Mouse (Mus musculus): ENCODE results near the gene Lgals7.

The Lgals7 gene

DNA sequence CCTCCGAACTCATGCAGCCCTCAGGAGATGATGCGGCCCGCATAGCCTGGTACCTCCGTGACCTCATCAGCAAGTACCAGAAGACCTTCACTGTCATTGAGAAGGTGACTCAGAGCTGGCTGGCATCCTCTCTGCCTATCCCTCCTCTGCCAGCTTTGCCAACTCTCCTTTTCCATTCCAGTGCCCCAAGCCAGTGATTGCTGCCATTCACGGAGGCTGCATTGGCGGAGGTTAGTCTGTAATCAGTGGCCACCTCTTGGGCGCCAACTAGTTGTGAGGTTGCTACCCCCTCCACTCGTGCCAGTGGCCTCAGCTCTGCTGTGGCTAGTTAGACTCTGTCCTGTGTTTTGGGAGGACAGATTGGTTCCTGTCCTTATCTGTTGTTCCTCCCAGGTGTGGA is 33.8 kb upstream of the Lgals7 start:
- DNase-seq (ENCODE audit: low read depth, low spot score): no peak

DNA sequence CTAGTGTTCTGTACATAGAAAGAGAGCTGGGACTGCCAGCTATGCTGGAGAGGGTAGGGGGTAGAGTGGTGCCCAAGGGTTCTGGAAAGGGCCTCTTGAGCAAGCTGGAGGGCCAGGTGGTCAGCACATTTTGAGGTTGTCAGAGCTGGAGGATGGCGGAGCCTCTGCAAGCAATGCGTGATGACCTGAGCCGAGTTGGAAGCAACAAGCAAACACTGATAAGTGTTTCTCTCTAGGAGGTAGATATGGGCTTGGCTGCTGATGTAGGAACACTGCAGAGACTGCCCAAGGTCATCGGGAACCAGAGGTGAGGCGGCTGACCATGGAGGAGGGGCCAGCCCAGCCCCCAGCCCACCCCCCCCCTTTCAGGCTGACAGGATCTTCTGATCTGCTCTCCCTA is 32.7 kb upstream of the Lgals7 start:
- no peak for DNase-seq (ENCODE audit: low read depth, low spot score)

DNA sequence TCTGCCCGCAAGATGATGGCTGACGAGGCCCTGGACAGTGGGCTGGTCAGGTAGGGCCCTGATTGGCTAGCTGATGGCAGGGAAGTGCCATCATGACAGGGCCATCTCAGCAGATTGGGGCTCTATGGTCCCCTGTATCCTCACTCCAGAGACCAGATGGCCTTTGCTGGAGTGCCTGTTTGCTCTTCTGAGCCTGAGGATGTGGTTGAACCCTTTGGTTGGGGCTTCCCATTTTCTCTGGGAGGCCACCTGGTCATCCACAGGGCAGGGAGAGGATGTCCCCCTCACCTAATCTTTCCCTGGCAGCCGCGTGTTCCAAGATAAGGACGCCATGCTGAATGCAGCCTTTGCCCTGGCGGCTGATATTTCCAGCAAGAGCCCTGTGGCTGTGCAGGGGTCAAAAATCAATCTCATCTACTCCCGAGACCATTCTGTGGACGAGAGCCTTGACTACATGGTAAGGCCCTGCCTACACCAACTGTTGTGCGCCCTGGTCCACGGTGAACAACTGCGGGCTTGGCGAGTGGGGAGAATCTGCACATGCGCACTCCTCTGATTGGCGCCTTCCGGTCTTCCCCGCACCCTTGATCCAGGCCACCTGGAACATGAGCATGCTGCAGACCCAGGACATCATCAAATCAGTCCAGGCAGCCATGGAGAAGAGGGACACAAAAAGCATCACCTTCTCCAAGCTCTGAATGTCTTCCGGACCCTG is 32.1 kb upstream of the Lgals7 start:
- no peak for DNase-seq (ENCODE audit: low read depth, low spot score)

DNA sequence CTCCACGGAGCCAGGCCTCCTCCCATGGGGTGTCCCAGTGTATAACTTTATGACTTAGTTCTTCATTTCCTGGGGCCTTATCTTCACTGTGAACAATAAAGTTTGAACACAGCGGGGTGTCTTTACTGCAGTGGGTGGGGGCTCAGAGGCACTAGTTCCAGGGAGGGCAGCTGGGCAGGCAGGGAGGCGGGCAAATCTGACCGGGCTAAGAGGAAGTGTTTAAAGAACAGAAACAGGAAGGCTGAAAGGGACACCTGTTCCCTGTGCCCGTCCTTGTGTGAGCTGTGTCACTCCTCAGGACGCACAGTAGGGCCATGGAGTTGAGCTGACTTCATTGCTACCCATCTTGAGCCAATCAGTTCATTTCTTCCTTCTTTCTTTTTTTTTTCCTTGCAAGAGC is 31.5 kb upstream of the Lgals7 start:
- no peak for DNase-seq (ENCODE audit: low read depth, low spot score)

DNA sequence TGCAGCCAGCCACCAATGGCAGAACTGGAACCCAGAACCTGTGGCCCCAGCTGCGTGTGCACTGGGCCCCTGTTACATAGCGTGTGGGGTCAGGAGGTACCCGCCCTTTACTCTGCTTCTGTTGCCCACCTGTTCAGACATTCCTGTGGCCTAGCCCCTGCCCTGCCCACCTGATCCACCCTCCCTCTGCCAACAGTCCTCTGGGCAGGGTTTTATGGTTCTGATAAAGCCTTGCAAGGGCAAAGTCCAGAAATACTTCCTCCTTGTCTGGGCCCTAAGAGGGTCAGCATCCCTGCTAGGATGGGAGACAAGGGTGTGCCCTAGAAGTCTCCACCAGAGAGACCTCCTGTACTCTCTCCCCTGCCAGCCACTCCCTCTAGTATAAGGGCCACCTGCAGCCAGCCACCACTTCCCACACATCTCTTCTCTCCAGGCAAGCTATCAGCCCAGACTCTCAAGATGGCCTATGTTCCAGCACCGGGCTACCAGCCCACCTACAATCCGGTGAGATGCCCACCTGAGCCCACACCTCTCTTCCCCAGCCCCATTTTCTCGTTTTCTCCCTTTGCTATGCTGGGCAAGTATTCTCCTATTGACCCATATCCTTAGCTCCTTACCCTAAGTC is 29.8 kb upstream of the Lgals7 start, which contains the start of gene Lgals4:
Lgals4 (plus strand) TSS at position 132 of the 625 bp plus-strand sequence.
- DNase-seq (ENCODE audit: low read depth, low spot score): no peak

DNA sequence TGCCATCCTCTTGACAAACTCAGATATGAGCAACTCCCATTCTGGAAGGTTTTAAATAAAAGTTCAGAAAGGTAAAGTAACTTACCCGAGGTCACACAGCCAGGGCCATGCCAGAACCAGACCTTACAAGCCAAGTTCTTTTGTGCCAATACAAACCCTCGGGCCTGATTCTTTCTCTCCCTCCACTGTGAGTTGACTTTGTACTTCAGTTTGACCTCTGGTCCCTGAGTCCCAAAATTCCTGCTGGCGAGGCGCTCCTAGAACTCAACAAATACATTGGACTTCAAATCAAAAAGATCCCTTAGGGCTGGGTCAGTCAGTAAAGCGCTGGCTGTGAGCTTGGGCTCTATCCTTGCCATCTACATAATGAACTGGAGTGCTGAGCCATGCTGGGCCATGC is 26.7 kb upstream of the Lgals7 start:
- no peak for DNase-seq (ENCODE audit: low read depth, low spot score)

DNA sequence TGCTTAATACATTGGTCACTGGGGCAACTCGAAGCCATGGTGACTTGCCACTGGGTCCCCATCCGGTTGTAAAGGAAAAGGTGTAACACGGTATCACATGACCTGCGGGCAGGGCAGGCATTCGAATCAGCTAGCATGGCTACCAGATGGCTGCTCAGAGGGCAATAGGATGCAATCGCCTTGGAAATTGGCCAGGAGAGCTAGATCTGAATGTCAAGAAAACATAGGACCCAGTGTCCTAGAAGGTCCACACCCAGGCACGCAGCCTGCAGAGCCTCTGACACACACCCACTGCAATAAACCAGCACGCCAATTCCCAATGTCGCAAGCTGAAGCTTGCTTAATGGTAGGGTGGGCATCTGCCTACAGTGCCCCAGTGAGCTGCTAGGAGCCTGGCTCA is 25.3 kb upstream of the Lgals7 start:
- no peak for DNase-seq (ENCODE audit: low read depth, low spot score)

DNA sequence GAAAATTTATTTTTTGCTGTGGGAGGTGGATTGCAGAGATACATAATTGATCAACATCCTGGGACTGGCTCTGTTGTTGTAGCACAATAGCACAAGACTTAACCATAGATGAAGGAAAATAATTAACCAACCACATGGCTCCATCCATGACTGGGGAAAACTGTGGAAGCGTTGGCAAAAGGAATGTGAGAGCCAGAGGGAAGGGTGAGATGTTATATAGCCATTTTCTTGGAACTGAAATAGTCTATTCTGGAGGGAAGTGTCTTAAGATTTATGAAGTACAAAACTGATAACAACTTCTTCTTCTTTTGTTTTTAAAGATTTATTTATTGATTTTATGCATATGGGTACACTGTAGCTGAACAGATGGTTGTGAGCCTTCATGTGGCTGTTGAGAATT is 16.4 kb upstream of the Lgals7 start:
- no peak for DNase-seq (ENCODE audit: low read depth, low spot score)

DNA sequence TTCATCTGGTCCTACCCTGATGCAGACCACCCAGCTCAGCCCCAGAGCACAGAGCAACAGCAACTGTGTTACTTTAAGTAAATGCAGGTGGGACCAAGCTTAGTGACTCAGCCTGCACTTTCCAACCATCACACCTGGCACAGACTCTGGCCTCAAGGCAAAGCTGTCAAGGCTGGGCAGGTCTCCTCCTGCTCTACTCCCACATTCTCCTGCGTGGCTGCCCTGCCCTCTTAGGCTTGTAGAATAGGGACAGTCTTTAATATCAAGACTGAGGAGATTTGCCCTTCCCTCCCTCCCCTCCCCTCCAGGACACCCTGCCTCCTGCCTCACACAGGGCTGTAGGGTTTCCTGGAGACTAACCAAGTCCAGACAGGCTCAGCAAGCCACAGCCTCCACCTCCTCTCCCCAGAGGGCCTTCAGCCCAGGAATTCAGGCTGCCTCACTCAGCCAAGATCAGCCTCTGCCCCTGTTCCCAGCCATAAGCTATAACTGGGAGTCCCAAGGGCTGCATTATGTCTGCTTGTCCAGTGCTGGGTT is 13.9 kb upstream of the Lgals7 start:
- DNase-seq (ENCODE audit: low read depth, low spot score): no peak

DNA sequence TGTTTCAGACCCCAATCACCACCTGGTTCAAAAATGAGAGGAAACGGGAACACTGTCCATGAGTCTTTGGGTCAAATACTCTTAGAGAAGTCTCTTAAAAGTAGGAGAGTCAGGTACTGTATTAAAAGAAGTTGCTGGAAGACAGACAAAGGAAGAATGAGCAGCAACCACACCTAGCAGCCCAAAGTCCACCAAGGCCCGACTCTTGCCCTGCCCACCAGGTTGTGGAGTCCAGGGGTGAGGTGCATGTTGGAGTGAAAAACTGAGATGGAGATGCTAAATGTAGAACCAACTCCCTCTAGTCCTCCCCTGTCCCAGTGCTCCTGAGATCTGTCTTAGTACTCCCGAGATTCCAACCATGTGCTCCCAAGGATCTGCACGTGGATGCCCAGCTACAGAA is 13.0 kb upstream of the Lgals7 start:
- DNase-seq (ENCODE audit: low read depth, low spot score): no peak

DNA sequence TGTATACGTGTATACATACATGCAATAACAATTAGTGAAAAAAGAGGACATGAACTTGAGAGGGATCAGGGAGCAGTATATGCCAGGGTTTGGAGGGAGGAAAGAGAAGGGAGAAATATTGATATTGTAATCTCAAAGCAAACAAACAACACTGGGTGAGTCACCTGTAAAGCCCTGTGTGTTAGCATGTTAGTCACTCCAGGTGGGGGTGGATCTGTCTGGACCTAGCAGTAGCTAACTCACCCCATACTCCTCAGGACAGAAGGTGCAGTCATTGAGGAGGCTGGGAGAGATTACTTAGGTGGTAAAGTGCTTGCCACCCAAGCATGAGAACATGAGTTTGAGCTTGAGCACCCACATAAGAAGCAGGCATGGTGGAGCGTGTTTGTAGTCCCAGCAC is 3.7 kb upstream of the Lgals7 start:
- no peak for DNase-seq (ENCODE audit: low read depth, low spot score)

DNA sequence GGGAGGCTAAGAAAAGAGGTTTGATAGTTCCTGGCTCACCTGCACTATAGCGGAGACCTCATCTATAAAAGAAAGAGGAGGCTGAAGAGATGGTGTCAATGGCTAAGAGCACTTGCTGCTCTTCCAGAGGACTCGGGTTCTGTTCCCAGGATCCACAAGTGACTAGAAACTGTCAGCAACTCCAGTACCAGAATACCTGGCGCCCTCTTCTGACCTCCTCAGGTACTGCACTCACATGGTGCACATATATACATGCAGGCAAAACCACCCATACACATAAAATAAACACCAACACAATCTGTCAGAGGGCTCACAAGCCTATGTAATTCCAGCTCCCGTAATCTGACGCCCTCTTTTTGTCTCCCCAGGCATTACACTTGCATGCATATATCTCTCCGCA is 2.8 kb upstream of the Lgals7 start:
- no peak for DNase-seq (ENCODE audit: low read depth, low spot score)

DNA sequence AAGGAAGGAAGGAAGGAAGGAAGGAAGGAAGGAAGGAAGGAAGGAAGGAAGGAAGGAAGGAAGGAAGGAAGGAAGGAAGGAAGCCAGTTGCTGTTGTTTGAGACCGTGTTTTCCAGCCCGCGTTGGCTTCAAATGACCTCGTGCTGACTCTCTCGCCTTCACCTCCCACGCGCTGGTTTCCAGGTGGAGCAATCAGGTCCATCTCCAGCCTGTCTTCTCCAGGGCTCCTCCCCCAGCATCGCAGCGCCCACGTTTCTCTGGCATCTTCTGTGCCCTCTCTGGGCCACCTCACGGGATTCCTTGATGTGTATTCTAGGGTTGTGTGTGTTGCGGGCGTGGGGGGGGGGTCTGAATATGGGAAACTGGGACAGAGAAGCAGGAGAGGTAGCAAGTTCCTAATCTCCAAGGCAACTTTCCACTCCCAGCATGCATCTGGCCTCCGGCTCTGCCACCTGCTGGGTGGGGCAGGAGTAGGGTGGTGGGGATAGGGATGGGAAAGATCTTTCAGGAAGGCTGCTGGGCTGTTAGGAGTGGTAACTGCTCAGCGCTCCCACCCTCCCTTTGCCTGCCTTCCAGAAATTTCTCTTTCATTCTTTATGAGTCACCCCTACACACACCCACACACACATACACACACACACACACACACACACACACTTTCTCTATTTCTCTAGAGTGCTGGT is 695 bp upstream of the Lgals7 start:
- DNase-seq (ENCODE audit: low read depth, low spot score): no peak

DNA sequence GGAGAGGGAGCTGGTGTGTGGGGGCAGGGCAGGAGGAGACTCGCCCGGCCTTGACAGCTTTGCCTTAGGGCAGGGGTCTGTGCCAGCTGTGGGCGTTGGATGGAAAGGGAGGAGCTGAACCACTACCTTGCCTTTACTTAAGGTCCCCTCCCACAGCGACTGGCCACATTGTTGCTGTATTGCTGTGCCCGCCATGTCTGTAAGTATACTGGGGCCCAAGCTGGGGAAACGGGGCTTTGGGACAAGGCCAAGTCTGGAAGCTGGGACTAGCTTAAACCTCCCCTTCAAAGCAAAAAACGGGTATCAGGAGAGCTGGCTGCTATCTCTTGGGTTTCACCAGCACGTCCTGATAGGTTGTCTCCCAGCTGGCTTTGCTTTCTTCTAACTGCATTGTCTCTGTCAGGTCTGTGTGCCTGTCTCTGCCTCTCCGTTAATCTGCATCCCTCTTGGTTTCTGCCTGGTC is 666 bp downstream of the Lgals7 start:
- no peak for DNase-seq (ENCODE audit: low read depth, low spot score)

DNA sequence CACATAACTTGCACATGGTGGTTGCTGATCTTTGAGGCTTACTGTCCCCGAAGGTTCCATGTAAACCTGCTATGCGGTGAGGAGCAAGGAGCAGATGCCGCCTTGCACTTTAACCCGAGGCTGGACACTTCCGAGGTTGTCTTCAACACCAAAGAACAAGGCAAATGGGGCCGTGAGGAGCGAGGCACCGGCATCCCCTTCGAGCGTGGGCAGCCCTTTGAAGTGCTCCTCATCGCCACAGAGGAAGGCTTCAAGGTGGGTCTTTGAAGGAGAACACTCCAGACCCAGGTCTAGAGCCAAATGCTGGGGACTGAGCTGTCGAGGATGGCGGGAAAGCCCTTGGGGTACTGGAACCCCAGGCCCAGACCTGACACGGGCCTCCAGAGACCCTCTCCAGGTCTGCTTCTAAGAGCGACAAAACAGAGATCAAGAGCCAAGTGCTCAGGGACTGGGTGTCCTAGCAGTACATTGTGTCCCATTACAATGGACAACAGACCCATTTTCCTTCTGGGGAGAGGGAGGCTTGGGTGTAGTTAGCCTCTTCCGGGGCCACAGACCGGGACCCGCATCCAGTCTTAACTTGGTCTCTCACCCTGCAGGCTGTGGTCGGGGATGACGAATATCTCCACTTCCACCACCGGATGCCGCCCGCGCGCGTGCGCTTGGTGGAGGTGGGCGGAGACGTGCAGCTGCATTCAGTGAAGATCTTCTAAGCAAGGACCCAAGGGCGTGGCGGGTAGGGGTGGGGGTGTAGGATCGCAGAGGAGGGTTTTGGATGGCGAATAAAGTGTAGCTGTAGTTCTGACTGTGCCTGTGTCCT is 2.0 kb downstream of the Lgals7 start:
- no peak for DNase-seq (ENCODE audit: low read depth, low spot score)

DNA sequence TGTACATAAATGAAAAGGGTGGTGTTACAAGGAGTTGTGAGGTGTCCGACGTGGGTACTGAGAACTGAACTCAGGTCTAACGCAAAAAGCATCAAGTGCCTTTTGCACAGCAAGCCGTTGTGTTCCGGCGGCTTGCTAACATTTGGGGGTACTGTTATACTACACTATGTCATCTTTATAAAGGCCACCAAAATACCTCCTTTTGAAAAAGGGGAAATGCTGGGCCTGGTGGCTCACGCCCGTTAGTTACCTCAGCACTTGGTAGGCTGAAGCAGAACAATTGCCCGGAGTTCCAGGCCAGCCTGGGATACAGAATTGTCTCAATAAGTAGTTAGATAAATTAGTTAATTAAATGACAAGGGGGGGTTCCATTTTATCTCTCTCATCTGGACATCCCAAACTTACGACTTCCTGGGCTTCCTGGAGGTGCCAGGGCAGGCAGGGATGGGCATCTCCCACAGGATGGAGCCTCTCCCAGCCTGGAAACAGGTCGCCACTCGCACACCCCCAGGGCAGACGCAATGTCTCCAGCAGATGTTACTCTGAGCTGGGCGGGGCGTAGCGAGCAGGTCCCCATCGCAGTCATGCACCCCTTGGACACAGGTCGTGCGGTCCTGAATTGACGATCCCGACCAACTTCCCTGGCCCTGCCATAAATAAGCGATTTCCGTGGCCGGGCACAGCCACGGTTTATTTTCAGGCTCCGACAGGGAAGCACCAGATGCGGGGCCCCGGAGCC is 3.3 kb downstream of the Lgals7 start:
- no peak for DNase-seq (ENCODE audit: low read depth, low spot score)

DNA sequence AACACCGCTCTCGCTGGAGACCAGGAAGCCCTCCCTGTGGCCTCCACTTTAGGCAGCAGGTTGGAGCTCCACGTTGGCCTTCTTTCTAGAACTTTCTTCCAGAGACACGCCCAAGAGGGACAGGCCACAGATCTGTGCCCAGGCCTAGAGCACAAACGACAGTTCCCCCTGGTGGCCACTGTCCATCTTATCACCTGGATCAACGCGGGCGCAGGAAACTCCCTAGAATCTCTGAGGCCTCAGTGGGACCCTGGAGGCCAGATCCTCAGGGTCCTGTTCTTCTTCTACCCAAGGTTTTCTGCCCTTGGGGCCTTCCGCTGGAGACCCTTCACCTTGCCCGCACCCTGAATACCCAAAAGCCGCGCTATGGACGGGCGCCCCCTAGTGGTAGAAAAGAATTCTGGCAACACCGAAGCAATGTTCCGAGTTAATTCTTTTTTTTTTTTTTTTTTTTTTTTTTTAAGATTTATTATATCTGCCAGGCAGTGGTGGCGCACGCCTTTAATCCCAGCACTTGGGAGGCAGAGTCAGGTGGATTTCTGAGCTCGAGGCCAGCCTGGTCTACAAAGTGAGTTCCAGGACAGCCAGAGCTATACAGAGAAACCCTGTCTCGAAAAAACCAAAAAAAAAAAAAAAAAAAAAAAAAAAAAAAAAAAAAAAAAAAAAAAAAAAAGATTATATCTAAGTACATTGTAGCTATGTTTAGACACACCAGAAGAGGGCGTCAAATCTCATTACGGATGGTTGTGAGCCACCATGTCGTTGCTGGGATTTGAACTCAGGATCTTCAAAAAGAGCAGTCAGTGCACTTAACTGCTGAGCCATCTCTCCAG is 4.1 kb downstream of the Lgals7 start:
- peak; percentile 61 for DNase-seq (ENCODE audit: low read depth, low spot score)

DNA sequence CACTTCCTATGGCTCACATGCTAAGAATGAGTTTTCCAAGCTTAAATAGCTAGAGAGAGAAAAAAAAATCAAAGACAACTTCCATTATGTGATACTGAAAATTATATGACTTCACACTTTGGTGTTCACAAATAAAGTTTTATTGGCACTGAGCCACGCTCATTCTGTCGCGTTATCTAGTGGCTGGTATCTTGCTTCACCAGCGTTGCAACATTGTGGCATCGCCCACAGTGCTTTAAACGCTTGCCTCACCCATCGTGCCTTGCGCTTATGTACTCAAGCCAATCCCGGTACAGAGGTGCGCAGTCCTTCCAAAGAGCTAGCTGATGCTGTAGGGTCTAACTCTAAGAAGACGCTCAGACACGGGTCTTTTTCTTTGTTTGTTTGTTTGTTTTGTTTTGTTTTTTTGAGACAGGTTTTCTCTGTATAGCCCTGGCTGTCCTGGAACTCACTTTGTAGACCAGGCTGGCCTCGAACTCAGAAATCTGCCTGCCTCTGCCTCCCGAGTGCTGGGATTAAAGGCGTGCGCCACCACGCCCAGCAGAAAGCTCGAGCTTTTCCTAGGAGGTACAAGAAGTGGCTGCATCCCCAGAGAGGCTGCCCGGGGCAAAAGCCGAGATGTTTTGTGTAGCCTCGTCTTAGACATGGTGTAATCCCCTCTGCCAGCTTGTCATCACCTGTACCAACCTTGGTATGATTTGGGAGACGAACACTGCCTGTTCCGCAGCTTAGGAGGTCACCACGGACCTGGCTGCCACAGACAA is 7.4 kb downstream of the Lgals7 start:
- no peak for DNase-seq (ENCODE audit: low read depth, low spot score)

DNA sequence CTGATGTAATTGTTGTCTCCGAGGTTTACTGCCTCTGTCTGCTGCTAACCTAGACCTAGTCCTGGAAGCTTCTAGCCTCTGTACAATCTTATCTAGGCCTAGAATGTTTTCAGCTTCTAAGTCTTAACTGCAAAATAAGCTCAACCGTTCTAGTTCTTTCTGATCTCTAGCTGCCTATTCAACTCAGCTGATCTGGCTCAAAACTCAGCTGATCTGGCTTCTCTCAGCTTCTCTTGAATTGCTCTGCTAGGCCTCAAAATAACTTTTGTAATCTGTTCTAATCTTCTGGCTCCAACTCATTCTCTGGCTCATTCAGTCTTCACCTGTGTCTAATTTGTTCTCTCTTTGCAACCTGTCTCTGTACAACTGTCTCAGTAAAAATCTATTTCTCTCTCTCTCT is 10.9 kb downstream of the Lgals7 start:
- no peak for DNase-seq (ENCODE audit: low read depth, low spot score)
